Mouse (Mus musculus) megakaryocyte-erythroid progenitor cell, adult 5-6 weeks (primary cell): ENCODE data around the gene Garnl3. TPM values are rescaled to one million over a fixed set of nuclear protein-coding genes. Genes with fewer than 3 reads are reported as not detected.
"Not testable (repeated sequence)": the region's sequence is repeated elsewhere in the genome, so short reads cannot be mapped to it uniquely, and the experiment has no call there.

Experiments
- ATAC-seq: replicated peaks from 2 replicates; pipeline ENCODE4 v1.8.0; 2016; ENCODE audit warnings: mild to moderate bottlenecking, inconsistent platforms; ENCODE audit not compliant: severe bottlenecking, poor library complexity, low FRiP score, low TSS enrichment
- total RNA-seq, 2 experiments: library from RNA; stranded (forward) in 1 of 2; stranded (reverse) in 1 of 2; fragments of 200-1000, 215-1000 nt in 1 of 2; fragments of >200 nt in 1 of 2; fragmentation: Nextera tagmentation in 1 of 2; gene quantifications; 2 replicates each; pipeline ENCODE4 v1.2.3; 2014 to 2017

The Garnl3 gene
- total RNA-seq, 2 experiments from 2014 or later: 2.5 TPM; not detected in 1

DNA sequence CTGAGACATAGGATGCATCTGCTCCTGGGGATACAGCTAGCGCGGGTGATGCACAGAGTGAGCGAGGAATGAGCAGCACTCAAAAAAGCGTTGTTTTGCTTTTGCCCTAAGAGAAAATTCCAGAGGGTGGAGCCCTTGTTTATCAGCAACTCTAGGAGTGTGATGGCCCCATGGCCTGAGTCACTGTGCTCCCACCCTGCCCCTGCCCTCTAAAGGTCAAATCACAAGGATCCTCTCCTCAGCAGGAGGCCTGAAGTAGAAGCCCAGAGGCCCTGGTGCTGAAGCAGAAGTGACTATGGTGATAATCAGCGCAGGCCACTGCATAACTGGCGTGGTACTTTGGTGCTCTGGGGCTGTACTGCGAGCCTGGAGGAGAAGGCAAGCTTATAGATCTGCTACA, 28.1 kb upstream of the Garnl3 start:
- no peak for ATAC-seq

GRCm38 (mm10) chr2:33158895-33159294, 27.4 kb upstream of the Garnl3 start:
- no peak for ATAC-seq

DNA sequence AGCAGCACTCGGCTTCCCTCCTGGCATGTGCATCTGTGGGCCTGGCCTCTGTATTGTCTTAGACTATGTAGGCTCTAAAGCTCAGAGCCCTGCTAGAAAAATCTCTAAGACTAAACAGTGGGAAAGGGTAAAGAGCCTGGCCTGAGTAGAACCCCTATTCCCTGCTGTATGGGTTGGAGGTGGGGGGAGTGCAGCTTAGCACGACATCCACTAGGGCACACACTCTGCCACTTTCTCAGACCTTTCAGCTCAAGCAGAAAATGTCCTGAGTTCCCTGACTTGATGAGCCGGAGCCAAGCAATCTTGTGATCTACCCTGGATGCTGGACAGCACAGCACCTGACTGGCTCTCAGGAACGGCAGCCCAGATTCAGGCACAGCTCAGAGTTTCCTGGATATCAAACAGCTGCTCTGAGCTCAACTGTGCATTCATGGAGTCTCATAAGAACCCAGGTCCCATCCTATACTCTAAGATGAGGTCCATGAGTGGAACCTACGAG, 24.9 kb upstream of the Garnl3 start:
- no peak for ATAC-seq

DNA sequence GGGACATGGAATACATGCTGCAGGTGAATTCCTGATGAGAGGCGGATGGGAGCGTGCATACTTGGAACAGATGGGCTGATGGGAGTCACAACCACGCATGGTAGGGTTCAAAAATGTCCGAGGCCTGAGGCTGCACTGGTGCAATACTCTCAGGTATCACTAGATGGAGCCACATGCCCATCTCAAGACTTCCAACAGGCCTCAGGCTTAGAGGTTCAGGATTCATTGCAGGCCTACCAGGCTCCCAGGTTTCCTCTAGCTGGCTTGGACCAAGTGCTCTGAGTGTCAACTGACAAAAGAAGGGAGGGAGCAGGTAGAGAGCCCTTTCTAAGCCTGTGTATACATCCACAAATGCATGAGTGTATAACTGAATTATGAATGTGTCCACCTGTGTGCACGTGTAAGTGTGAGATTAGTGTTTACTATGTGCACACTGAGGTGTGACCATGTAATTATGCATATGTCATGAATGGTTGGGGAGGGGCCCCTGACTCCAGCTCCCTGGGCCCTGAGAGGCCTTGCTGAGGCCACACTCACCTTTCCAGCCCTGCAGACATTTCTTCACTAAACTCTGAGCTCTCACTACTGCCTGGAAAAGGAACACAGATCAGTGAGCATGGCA, 23.4 kb upstream of the Garnl3 start:
- ATAC-seq: peak; percentile 70

DNA sequence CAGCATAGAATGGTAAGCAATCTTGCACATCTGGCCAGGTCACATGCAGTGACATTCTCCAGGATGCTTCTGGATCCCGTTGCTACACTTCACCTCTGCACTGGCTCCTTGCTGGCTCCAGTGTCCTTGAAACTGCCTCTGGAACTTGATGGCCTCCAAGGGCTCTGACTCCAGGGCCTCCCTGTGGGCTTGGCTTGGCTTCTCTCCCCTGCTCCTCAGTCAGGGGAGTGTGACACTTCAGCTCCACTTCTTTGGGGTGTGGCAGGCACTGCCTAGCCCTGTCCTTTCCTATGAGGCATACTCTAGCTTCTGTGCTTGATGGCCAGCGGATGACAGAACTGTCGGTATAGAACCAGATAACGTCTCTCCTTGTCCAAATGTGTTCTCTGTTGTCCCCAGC, 15.5 kb upstream of the Garnl3 start:
- ATAC-seq: no peak

GRCm38 (mm10) chr2:33143292-33143691, 11.8 kb upstream of the Garnl3 start:
- ATAC-seq: no peak

DNA sequence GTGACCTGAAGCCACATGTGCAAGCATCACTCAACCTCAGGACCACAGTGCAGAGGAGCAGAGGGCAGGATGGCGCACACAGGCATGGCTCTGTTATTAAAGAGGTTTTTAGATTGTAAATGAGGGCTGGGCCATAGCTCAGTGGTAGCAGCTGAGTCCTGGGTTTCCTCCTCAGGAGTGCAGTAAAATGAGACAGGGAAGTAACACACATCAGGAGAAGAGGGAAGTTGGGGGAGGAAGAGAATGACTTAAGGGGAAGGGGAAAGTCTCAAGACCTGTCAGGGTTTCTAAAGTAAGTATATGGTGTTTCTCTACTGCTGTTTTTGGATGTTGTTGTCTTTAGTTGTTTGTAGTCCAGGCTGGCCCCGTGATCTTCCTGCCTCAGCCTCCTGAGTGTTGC, 7.0 kb upstream of the Garnl3 start:
- no peak for ATAC-seq

DNA sequence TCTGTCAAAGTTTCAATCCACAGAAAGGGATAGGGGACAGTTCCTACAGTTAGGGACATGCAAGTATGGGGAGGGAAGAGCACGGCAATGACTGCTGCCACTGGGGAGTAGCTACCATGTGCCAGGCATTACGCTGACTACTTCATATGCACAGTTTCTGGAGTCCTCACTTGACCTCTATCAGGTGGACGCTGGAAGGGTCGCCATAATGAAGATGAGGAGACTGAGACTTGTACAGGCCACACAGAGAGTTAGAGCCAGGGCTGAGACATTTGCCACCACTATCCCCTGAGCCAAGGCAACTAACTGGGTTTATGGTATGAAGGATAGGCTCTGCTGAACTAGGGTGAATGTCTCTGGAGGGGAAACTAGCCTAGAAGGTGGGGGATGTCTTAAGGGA, 6.3 kb upstream of the Garnl3 start:
- ATAC-seq: no peak

DNA sequence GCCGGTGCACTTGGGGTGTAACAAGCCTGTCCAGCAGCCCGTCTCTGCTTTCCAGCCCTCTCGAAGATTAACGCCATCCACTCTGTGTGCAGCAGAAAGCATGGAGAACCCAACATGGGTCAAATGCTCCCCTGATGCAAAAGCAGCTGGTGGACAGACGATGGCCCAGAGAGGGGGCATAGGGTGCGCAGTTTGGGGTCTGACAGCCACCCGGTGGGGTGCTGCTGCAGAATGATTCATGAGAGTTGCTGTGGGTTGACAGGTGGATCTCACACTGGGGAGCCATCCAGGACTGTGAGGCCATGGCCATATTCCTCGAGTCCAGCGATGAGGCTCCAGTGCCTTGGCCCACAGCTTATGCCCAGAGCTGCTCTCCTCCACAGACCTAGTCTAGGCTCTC, 5.8 kb upstream of the Garnl3 start:
- no peak for ATAC-seq

DNA sequence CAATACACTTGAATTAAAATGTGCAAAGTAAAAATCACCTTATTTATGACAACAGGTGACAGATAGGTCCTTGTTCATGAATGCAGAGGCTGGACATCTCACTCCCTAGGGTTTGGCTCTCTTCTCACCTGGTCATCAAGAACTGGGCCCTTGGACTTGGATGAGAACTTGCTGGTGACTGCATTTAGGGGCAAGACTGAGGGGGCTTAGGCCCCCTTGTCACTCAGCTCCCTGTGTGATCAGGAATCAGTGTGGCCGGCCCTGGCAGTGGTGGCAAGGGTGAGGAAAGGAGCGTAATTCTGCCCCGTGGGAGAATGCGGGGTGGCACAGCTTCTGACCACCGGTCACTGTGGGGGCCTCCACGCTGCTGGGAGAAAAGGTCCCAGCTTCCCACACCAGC, 4.9 kb upstream of the Garnl3 start:
- no peak for ATAC-seq

DNA sequence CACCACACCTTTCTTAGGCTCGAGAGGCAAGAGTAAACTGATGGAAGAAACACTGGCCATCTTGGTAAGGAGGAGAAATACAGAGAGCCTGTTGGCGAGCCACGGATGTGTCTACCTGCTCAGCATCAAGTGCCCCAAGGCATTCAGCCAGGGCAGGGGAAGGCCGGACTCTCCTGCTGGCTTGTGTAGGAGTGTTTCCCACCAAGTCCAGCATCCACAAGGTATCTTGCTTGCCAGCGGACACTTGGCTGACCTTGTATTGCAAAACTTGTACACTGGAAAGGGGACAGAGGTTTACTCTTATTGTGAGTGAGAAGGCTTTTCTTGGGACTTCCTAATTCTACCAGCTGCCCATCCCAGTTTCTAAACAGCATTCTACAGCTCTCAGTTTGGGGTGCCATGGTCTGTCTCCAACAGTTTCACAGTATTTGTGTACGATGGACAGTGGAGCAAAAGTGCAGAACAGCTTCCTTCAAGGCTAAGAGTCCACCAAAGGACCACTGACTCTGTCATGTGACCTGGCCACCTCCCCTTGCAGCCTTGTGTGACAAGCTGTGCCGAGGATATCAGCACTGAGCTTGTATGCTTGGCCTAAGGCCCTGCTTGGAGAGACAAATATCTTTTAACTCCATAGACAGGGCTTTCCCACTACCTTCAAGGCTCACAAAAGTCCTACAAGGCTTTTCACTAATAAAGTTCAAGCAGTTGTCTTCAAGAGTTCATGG, 3.5 kb upstream of the Garnl3 start:
- ATAC-seq: no peak

GRCm38 (mm10) chr2:33132306-33132705, 852 bp upstream of the Garnl3 start:
- no peak for ATAC-seq

DNA sequence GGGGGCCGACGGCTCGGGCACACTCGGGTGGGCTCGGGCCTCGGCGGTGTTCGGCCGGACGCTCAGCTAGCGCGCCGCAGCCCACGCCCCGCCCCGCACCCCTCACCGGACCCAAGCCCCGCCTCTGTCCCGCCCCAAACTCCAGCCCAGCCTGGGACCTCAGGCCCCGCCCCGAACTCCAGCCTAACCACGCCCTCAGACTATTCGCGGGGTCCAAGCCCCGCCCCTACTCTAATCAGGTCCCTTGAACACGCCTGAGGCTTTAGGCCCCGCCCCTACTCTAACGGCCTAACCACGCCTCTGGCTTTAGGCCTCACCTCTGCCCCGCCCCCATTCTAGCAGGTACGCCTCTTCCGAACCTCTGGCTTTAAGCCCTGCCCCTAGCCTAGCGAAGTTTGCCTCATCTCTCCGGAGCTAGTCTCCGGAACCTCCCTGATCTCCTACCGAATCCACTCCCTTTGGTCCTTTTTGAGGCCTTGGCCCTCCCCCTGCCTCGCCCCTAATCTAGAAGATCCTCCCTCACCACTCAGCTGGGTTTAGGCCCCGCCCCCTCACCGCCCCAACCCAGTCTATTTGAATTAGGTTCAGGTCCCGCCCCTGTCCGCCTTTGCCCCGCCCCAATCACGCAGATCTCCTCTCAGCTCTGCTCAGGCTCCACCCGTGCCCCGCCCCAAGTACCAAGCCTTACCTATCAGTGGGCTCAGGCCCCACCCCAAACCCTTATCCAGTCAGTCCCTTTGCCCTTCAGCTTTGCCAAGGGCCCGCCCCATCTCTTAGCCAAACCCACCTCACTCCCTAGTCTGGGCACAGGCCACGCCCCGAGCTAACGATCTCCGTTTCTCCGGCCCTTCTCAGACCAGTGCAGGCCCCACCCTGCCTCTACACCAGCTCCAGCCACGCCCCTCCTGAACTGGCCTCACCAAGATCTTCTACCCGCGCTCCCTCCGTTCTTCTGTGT, 649 bp downstream of the Garnl3 start:
- ATAC-seq: peak; percentile 86

GRCm38 (mm10) chr2:33130141-33130525, 1.3 kb downstream of the Garnl3 start:
- ATAC-seq: 0 out of 2 replicates have a peak, but pooled peaks have one; percentile 0

DNA sequence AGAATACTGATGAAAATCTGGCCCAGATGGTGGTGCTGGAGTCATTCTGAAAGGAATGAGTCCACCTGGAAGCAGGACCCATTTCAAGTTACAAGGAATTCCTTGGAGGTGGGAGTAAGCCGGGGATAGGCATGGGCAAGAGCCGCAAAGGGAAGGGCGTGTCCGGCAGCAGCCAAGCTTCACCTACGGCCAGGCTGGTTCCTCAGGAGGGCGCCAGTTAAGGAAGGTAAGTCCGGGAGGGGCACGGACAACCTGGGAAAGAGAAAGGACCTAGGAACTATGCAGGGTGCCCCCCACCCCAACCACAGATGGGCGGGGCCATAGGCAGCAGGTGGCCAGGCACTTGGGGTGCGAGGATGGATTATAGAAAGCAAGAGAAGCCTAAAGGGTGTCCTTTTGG, 1.8 kb downstream of the Garnl3 start:
- no peak for ATAC-seq

- no peak for ATAC-seq
Observed at GRCm38 (mm10) chr2:33129005-33129404, 2.4 kb downstream of the Garnl3 start.

- no peak for ATAC-seq
Observed at GRCm38 (mm10) chr2:33127271-33127670, 4.2 kb downstream of the Garnl3 start.

DNA sequence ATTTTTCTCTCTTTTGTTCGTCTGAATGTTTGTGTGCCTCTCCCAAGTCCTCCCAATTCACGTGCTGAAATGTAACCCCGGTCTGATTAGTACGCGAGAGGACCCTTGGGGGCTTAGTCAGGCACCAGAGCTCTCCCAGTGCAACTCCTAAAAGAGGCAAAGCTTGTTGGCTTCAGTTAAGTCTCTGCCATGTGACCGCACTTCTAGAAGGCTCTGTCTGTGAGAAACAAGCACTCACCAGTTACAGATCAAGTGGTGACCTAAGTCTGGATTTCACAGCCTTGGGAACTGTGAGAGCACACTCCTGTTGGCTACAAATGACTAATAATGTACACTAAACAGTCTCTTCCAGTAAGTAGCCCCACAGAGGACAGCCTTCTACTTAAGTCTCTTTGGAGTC, 8.6 kb downstream of the Garnl3 start:
- ATAC-seq: no peak

GRCm38 (mm10) chr2:33100536-33100935, 30.9 kb downstream of the Garnl3 start:
- no peak for ATAC-seq

GRCm38 (mm10) chr2:33097326-33097725, 34.1 kb downstream of the Garnl3 start:
- not testable (repeated sequence) for ATAC-seq
